Mouse (Mus musculus): ENCODE results near the gene Xcl1.
"Not testable (repeated sequence)": the region's sequence is repeated elsewhere in the genome, so short reads cannot be mapped to it uniquely, and the experiment has no call there.

Xcl1 gene

DNA sequence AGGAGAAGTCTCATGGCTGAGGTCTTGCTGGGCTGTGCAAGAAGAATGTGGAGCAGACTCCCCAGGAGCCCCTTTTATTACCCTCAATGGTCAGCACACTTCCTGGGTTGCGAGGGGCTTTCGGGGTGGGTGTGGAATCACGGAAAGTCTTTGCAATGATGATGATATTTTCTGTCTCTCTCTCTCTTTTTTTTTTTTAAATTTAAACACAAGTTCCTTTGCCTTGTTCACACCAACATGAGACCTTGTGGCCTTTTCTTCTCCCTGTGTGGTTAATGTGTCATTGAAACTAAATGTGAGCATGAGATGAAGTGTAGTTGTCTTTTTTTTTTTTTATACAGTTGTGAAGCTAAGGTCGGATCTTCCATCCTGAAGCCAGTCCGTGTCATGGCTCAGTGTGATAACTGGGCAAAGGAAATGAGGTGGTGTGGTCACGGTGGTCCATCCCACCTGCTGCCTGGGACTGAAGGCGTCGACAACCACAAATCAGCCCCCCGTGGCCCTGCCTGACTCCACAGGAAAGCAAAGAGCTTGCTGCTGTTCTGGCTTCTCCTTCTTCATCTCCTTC is at the start of gene Xcl1:
TSS of gene Xcl1 (minus strand) at position 51 of the 568 bp plus-strand sequence.
- no peak for DNase-seq (ENCODE audit: low spot score)

DNA sequence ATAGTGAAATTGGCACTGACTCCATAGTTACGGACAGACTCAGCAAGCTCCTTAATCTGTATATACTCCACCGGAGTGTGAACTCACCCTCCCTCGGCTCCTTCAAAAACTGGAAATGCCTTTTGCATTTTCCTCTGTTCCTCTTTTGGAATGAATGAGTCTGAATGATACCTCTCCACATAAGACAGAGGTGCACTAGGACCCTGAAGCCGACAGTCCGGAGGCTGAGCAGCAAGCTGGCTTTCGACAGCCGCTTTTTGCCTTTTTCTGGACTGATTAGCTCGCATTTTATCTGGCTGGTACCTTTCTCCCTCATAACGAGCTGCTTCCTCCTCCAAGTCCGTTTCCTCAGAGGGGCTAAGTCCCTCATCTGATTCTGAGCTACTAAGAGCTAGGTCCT is 49.4 kb upstream of the Xcl1 start:
- DNase-seq (ENCODE audit: low spot score): not testable (repeated sequence)

DNA sequence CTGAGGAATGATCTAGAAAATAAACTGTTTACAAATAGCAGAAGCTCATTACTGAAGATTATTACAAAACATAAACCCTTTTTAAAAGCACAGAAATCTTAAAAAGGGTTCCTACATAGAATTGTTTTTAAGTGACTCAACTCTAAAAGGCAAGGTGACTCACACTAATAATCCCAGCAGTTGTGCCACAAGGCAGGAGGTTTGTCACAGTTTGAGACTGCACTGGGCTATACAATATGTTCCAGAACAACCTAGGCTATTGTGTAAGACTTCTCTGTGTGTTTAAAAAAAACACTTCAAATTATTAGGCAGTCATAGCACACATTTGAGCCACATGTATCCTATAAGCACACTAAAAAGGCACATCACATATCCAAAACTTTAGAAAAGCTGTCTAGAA is 42.0 kb upstream of the Xcl1 start:
- DNase-seq (ENCODE audit: low spot score): no peak

DNA sequence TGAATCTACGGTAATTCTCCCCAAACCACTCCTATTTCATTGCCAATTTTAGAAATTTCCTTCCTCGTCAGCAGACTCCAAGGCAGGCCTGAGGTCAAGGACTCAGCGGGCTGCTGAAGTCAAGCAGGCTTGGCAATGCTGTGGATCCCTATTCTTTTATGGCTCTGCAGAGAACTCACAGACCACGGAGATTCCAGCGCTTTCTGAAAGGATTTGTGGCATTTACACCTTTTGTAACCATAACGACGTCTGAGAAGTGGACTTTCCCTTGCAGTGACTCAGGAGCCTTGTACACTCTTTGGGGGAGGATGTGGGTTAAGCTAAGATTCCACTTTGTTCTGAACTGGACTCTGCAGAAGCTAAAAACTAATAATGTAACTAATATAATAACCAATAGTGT is 40.4 kb upstream of the Xcl1 start:
- no peak for DNase-seq (ENCODE audit: low spot score)

DNA sequence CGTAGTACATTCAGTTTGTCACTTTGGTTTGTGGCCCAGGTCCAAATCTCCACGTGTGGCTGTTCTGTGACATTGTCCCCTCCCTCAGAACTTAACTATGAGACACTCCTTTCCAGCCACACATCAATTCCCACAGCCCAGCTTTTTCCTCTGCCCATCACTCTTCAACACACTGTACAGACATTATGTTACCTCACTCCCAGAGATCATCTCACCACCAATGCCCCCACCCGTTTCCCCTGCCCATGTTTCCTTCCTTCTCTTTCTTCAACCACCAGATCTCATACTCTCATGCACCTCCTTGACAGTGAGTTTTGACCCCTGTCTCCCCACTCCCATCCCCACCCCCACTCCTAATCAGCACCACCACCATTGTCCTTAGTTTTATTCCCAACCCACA is 39.9 kb upstream of the Xcl1 start:
- no peak for DNase-seq (ENCODE audit: low spot score)

DNA sequence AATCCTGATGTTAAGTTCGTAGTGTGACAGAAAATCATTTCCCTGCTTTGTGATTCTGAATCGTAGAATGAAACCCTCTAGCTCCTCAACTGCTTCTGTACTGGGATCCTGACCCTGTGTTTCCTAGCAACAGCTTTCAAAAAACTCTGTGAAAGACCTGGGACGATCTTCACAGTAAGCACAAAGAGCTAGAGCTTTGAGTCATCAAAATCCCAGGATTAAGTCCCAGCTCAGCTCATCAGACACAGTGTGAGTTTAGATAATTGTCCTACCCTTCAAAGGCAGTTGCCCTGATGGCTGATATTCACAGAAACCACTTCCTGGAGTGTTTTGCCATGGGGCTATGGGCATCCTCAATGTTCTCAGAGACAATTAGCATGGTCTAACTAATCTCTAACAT is 38.5 kb upstream of the Xcl1 start:
- DNase-seq (ENCODE audit: low spot score): no peak

DNA sequence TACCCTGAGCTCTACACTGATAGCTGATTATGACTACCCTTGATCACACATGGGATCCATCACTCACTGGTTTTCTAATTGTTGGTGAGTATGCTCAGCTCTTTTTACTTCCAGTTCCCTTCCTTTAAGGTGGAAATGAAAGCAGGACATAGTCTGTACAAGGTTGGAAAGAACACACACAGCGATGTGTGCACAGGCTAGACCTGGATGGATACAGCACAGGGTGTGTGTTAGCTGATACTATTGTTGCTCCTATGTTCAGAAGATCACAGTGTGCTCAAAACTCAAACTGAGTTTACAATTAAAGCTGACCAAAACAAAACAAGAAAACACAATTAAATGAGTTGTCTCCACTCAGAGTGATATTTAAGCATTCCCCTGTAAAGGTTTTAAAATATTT is 38.0 kb upstream of the Xcl1 start:
- DNase-seq (ENCODE audit: low spot score): no peak

DNA sequence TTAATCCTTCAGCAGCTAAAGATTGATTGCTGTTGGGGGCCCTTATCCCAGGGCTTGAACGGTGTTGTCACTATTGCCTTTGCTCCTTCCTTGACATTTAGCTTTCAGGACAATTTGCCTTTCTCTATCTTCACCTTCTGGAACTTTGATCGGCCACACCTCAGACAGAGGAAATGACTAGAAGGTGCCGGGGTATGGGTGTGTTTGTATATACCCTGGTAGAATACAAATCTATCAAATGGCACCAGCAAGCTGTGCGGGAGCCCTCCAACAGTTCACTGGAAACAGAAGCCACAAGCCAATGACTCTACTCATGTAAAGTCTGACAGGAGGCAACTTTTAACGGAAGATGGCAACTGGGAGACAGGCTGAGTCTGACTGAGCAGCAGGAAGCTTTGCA is 37.4 kb upstream of the Xcl1 start:
- no peak for DNase-seq (ENCODE audit: low spot score)

DNA sequence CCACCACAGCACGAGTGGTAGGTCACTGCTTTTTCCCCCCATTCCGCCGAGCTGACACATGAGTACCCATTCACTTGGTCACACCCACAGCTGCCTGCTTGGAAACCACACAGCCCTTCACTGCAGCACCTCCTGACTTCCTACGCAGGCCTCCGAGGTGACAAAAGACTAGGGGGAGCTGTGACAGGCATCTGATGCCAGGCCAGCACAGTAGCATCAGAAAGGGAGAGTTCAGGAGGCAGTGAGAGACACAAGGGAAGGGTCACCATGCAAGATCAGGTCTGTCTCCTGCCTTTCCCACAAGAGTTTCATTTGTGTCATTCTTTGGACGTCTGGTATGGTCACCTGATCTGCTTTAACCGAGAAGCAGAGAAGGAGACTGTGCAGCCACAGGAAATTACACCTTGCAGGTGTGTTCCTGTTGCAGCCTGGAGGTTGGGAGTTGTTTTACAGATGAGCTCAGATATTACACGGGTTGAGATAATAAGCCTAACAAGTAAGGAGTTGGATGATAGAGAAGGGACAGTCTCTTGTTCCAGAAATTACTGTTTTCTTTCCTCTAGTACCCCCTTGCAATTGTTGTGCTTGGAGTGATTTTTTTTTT is 30.9 kb upstream of the Xcl1 start:
- no peak for DNase-seq (ENCODE audit: low spot score)

DNA sequence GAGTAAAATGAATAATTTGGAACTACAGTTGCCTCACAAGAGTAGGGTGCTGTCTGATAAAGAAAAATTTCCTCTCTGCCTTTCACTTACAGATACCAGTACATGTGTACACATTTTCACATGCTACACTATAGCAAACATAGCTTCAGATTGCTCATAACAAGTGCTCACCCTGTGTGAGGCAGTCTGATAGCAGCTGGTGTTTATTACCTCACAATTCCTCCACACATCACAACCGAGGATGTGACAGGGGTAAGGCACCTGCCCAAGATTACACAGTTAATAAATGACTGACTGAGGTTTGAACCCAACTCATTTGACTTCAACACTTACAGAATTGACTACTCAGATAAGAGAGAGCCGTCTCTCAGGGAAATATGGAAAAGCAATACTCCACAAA is 25.3 kb upstream of the Xcl1 start:
- DNase-seq (ENCODE audit: low spot score): no peak

DNA sequence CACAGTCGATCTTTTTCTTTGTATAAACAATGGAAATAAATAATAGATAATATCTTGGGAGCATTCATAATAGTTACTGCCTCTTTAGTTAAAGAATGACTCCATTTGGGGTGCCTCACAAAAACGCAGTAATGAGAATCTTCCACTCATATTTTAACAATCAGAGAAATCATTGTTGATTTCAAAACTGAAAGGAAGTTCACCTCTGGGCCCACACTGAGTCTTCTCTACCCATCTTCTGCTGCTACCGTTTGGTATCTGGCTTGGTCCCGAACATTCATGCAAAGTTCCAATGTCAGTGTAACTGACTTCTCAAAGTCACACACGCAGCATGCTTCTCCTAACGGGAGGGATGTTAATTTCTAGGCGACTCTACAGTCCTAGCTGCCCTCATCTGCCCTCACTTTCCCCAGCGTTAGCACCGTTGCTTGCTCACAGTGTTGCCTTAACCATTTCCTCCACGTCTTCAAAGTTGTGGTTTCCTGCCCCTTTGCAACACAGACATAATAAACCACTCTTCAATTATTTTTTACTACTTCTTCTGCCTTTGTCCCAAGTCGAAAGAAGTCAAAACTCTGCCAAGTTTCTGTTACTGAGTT is 24.6 kb upstream of the Xcl1 start:
- no peak for DNase-seq (ENCODE audit: low spot score)

DNA sequence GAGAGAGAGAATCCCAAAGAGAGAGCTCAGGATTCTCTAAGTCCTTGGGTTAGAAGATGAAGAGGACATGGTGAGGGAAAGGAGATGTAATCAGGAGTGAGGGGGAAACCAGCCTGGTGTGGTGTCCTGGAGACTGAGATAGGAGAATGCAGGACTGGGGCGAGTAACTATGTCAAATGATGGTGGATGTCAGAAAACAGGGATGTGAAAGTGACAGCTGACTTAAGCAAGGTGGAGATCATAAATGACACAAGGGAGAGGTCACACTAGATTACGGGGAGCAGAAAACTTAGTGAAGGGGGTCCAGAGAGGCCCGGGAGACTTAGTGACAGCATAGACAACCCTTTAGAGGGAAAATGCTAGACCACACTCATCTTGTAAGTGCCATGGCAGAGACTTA is 23.8 kb upstream of the Xcl1 start:
- no peak for DNase-seq (ENCODE audit: low spot score)

DNA sequence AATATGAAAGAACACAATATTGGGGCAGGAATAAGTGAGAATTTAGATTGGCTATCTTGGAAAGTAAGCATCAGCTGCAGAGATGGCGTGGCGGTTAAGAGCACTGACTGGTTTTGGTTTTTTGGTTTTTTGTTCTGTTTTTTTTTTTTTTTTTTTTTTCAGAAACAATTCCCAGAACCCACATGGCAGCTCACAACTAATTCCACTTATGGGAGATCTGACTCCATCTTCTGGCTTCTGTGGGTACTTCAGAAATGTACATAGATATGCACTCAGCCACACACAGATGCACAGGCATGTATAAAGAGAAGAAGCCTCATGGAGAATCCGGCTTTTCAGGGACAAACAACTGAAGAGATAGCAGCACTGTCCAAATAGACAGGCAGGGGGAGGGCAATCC is 22.6 kb upstream of the Xcl1 start:
- no peak for DNase-seq (ENCODE audit: low spot score)

DNA sequence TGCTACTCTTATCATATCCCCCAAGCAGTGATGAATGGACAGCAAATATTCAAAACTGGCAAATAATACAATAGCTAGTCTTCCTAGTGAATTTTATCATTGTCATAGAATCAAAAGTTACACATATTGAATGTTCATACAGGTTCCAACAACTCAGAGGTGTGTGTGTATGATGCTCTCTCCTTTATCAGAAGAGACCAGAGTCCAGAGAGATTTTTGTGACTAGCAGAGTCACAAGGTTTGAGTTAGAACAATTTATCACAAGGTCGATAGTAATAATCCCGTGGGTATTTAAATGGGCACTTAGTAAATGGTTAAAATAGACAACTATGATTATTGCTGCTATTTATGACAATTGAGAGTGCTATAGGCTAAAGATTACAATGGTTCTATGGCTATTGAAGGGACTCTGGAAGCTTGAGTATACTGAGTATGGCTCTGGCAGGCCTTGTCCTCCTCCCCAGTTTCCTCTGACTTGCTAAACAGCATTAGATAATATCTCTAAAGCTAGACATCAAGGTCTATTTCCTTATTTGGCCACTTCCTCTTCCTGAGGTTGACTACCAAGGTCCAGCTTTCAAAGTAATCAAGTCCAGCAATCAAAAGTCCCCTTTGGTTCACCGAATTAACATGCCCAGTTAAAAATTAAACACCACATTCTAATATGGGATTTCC is 21.5 kb upstream of the Xcl1 start:
- DNase-seq (ENCODE audit: low spot score): no peak

DNA sequence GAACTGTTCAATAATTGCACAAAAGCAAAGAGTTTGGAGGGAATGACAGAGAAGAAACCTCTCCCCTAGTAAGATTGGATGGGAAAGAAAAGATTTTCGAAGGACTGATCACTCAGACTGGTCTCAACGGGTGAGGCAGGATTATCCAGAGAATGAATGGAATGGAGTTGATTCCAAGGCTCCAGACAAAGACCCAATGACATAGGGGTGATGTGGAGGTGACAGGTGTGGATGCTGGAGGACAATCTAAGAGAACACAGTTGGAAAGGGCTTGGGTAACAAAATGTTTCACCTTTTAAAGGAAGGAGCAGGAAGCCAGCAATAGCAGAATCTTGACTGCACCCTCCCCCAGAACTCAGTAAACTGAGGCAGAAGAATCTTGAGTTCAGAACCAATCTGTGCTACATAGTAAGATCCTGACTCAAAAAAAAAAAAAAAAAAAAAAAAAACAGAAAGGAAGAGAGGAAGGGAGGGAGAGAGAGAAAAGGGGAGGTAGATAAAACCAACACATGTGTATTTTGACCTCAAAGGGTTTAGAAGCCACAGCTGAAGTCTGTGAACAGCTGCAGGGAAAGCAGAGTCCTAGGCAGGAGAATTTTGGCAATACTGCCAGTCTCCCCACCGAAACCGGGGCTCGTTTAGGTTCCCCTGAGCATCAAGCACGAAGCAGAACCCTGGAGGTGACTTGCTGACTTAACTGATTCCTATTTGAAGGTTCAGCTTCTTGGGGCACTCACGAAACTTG is 20.3 kb upstream of the Xcl1 start:
- no peak for DNase-seq (ENCODE audit: low spot score)

DNA sequence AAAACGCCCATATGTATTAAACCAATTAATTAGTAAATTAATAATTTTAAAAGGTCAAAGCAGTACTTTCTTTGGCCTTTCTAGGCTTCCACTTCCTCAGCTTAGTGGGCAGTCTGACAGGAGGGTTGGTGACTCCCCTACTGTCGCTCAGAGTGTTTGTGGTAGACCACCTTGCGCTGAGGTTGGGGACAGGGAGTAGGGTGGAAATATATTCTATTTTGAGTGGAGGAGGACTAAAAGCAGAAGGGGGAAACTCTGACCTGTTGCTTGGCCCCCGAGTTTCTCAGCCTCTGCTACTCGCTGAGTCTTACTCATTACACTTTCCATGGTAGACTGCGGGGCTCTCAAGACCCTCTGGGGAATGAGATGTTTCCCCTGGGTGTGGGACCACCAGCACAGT is 18.2 kb upstream of the Xcl1 start:
- DNase-seq (ENCODE audit: low spot score): no peak

DNA sequence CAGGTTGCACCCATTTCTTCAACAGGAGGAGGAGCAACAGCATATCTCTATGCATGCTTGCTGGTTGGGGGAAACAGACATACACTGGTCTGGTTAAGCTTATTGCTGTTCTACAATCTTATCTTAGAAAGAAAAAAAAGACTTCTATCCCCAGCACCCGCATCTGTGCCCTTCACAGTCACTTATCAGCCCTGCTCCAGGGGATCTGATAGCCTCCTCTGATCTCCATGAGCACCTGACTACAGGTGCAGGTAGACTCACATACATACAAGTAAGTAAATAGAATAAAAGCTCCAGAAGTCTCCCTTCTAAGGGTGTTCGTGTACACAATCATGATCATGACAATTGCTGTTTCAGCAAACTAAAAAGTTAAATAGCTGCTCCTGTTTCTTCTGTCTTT is 733 bp upstream of the Xcl1 start:
- no peak for DNase-seq (ENCODE audit: low spot score)

DNA sequence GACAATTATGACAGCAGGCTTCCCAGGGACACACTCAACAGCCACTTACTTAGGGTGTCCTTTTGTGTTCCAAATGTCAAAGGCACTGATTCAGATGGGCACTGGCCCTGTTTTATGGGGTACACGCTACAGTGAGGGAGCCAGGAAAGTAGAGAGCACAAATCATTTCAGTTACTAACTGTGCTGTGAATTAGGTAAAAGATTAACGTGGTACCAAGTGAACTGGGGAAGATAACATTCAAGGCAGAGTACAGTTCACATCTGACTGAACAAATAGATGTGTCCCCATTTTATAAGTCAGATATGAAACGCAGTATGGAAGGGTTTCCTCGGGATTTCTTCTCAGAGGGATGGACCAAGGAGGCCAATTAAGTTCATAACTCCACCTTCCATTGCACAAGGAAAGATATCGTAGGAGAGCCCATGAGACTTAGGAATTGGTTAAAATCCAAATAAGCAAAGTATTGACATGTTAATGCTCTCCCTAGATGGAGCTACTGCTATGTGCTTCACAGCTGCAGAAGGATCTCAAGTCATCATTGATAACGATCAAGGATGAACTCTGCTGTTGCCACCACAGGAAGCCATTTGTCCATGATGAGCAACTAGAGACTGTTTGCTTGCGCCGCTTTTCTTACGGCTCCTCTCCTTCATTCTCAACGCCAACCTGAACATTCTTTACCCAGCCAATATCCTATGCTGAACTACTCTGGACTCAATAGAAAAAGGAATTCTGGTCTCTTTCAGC is 1.7 kb downstream of the Xcl1 start:
- no peak for DNase-seq (ENCODE audit: low spot score)

DNA sequence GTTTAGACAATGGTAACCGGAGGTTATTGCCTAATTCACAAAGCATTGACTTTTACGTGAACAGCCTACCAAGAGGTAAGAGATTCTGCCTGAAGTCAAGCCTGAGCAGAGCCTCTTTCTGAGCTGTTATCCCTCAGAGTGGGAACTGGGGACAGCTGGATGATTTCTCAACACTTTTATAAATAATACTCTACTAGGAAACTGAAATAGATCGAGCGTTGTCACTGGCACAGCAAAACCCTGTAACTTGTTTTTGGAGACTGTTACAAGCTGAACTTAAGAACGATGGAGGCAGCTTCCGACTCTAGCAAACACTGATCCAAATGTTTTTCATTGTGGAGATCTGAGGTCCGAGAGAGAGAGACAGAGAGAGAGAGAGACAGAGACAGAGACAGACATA is 4.2 kb downstream of the Xcl1 start:
- no peak for DNase-seq (ENCODE audit: low spot score)

DNA sequence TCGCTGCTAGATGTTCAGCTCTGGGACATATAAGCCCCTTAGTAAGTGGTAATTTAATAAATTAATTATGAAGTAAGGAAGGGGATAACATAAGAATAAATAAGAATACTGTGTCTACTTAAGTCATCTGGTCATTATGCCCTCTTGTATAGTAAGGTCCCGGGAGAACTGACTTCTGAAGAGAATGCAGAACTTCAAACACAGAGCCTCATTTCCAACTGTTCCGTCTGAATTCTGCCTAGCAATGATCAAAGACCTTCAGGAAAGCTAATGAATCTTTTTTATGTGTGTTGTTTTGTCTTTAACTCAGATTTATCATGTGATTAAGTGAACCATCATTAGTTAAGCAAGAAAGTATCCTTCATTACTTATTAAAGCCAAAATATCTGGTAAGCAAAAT is 5.3 kb downstream of the Xcl1 start:
- no peak for DNase-seq (ENCODE audit: low spot score)

DNA sequence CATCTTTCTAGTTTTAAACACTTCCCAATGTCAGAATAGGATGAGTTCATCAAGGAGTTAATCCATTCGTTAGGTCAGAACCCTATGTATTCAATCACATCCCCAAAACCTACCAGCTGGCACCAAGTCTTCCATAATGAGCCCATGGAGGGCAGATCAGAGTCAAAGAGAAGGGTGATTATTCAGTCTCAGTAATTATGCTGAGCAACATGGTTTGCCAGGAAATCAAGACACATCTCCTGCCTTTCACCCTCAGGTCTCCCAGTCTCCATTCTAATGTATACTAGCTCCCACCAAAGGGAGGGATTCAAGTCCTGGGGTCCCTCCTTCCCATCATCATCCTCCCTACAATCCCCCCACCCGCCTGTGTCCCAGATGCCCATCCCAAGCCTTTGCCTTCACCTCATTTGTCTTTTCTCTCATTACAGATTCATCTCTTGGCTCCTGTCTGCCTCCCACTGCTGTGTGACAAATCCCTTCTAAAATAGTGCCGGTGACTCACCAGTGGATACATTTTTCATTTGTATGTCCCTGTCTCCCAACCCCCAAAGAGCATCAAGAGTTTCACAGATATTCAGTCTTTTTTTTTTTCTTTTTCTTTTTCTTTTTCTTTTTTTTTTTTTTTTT is 8.7 kb downstream of the Xcl1 start:
- no peak for DNase-seq (ENCODE audit: low spot score)

DNA sequence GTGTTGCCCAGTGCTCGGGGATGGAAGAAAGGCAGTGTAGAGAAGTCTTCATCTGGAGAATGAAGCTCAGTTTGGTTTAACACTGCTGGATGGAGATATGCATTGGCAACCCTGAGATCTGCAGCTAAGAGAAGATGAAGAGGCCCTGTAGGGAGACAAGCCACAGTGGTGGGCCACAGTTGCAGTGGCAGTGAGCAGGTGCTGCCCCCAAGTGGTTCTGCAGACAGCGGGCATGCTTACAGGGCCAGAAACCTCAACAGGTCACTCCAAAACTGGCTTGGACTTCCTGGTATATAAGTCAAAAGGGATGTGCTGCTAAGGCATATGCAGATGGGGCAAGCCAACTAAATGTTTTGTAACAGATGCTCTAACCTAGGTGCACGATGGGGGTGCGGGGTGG is 30.3 kb downstream of the Xcl1 start:
- peak; percentile 24 for DNase-seq (ENCODE audit: low spot score)

Data from ovary, adult 18-20 months (tissue).